Mouse (Mus musculus): ENCODE measurements around the gene Cmtm4.
"Not testable (repeated sequence)": the region's sequence is repeated elsewhere in the genome, so short reads cannot be mapped to it uniquely, and the experiment has no call there.

Cmtm4 gene

GRCm38 (mm10) chr8:104302536-104302935 lies 93.1 kb downstream of the Cmtm4 start:
- in situ Hi-C loops (cut with MboI; ENCODE audit: unreplicated experiment in 2 of 2), result not testable (repeated sequence)

GRCm38 (mm10) chr8:104301577-104301976 lies 94.0 kb downstream of the Cmtm4 start:
- in situ Hi-C loops (cut with MboI; ENCODE audit: unreplicated experiment in 2 of 2), result not testable (repeated sequence)

Measured in v-Abl transformed pro-B cells (cell line).